In genomic region chr5:24348128-24348527, GRCm38 (mm10) we compare ENCODE assay signal across 8 mouse cellular contexts. TPM values are rescaled to one million over a fixed set of nuclear protein-coding genes. Genes with fewer than 3 reads are reported as not detected.
A peak's percentile ranks its signal among the peaks of the same experiment; 100 is the strongest.
DNase-seq lines count a peak whose midpoint lies in the region; ATAC-seq and TF ChIP-seq lines count a peak whose summit lies in the region.

No protein-coding gene starts in this region.

- TF ChIP-seq CTCF in E14TG2a.4 (conservative IDR thresholded peaks at IDR 0.05; ENCODE audit: low read length) = no peak
- TF ChIP-seq CTCF in lung, postnatal 0 days (IDR thresholded peaks at IDR 0.05) = no peak
- TF ChIP-seq CTCF in thymus, adult 2 months (IDR thresholded peaks at IDR 0.05; ENCODE audit: borderline replicate concordance, control insufficient read depth, extremely low read depth, insufficient read depth, low read length, poor library complexity) = peak; percentile 47; the same call in 1 of the 2 replicates

- peak; percentile 99 for TF ChIP-seq POLR2A in thymus, adult 2 months (IDR thresholded peaks at IDR 0.05; ENCODE audit: control insufficient read depth, extremely low read depth, insufficient read depth, low read length, poor library complexity)

- peak; percentile 42 for DNase-seq in layer of hippocampus, adult 9-11 months
- DNase-seq in lung, postnatal 0 days (ENCODE audit: low spot score) = peak; percentile 85
- DNase-seq in ovary, adult 18-20 months (ENCODE audit: low spot score) = peak; percentile 70
- peak; percentile 98 for DNase-seq in thymus, adult 2 months

- no peak overlapping the region for H3K27ac ChIP-seq in brown adipose tissue, adult 24 weeks (replicated peaks; ENCODE audit: low read depth, low read length)
- H3K27ac ChIP-seq in lung, postnatal 0 days (ENCODE audit: low read length) = 0 out of 2 replicates have a peak overlapping the region, but pooled peaks have one; percentile 9
- H3K27ac ChIP-seq in thymus, adult 2 months (ENCODE audit: control insufficient read depth, insufficient read depth, low read length) = peak overlapping the region; percentile 97

- peaks cover 32% of the 10 kb centered on the region for H3K27me3 ChIP-seq in E14TG2a.4 (ENCODE audit: insufficient read depth, low read length)
- H3K27me3 ChIP-seq in lung, postnatal 0 days (replicated peaks; ENCODE audit: insufficient read depth, low read length) = peaks cover 8% of the 10 kb centered on the region; the same call in 1 of the 2 replicates
- H3K27me3 ChIP-seq in thymus, adult 2 months (ENCODE audit: control insufficient read depth, insufficient read depth, low read length) = no peaks in the 10 kb centered on the region

- no peaks in the 10 kb centered on the region for H3K9me3 ChIP-seq in E14TG2a.4 (ENCODE audit: low read length)
- H3K9me3 ChIP-seq in lung, postnatal 0 days (ENCODE audit: low read length) = no peaks in the 10 kb centered on the region

- no peak for TF ChIP-seq EP300 in lung, postnatal 0 days (IDR thresholded peaks at IDR 0.05)

- ATAC-seq in erythroid progenitor cell, adult 5-6 weeks (replicated peaks; ENCODE audit: low FRiP score, poor library complexity, severe bottlenecking) = peak; percentile 56
- peak; percentile 74 to 78 for ATAC-seq in hematopoietic stem cell, adult 5-6 weeks (replicated peaks in 1 of 2; ENCODE audit: insufficient read depth in 1 of 2, low FRiP score in 2 of 2, low TSS enrichment in 1 of 2, low read depth in 1 of 2, poor library complexity in 2 of 2, severe bottlenecking in 2 of 2)
- ATAC-seq in lung, postnatal 0 days = peak; percentile 66

- H3K4me2 ChIP-seq in lung, postnatal 0 days (replicated peaks; ENCODE audit: low read depth, low read length) = peak overlapping the region; percentile 74

- no peak overlapping the region for H3K9ac ChIP-seq in lung, postnatal 0 days (replicated peaks; ENCODE audit: low read depth)

- under 1% methylated on average over 35 of the region's 41 CpGs for WGBS in lung, postnatal 0 days
- WGBS in thymus, adult 2 months = 1% methylated on average over 41 of the region's 41 CpGs

- H3K4me1 ChIP-seq in E14TG2a.4 (replicated peaks; ENCODE audit: low read depth, low read length) = peaks cover 79% of the 10 kb centered on the region
- peaks cover 3% of the 10 kb centered on the region for H3K4me1 ChIP-seq in brown adipose tissue, adult 24 weeks (ENCODE audit: control insufficient read depth, insufficient read depth, insufficient read length, low read length)
- peaks cover 14% of the 10 kb centered on the region; the same call in 1 of the 2 replicates for H3K4me1 ChIP-seq in lung, postnatal 0 days (ENCODE audit: insufficient read depth, low read depth, low read length)
- H3K4me1 ChIP-seq in thymus, adult 2 months (replicated peaks; ENCODE audit: control insufficient read depth, insufficient read depth, low read length) = peaks cover 81% of the 10 kb centered on the region

- 0 out of 2 replicates have a peak, but pooled peaks cover 4% of the 10 kb centered on the region for H3K36me3 ChIP-seq in E14TG2a.4 (ENCODE audit: insufficient read depth, low read length)
- H3K36me3 ChIP-seq in lung, postnatal 0 days (ENCODE audit: insufficient read depth, low read length) = no peaks in the 10 kb centered on the region
- H3K36me3 ChIP-seq in thymus, adult 2 months (ENCODE audit: control insufficient read depth, insufficient read depth, low read length) = no peaks in the 10 kb centered on the region

- H3K4me3 ChIP-seq in E14TG2a.4 (replicated peaks; ENCODE audit: low read length) = peak overlapping the region; percentile 80
- peak overlapping the region; percentile 51 for H3K4me3 ChIP-seq in brown adipose tissue, adult 24 weeks (ENCODE audit: insufficient read depth, low read depth, low read length)
- H3K4me3 ChIP-seq in lung, postnatal 0 days (ENCODE audit: low read depth, low read length) = peak overlapping the region; percentile 33
- peak overlapping the region; percentile 42 for H3K4me3 ChIP-seq in thymus, adult 2 months (ENCODE audit: control insufficient read depth, insufficient read depth, low read length)

RNA-seq across cellular contexts. Expression of gene Kcnh2, which starts 3.3 kb away (rescaled TPM):
- polyA plus RNA-seq in brown adipose tissue, adult 24 weeks (2012; ENCODE audit: insufficient read depth, insufficient read length, missing spikeins) = 1.4 and 2.3 TPM in 2 replicates
- not detected in 2 replicates for total RNA-seq in erythroid progenitor cell, adult 5-6 weeks (2015; ENCODE audit: low replicate concordance)
- not detected in 2 replicates for total RNA-seq in erythroid progenitor cell, adult 5-6 weeks (2017; ENCODE audit: low replicate concordance)
- total RNA-seq in hematopoietic stem cell, adult 5-6 weeks (2017) = 2.6 and 4.8 TPM in 2 replicates
- 5.0 and 5.8 TPM in 2 replicates for polyA plus RNA-seq in lung, postnatal 0 days (2015; fragmentation: Nextera tagmentation; extraction: Ambion mirVana)
- polyA plus RNA-seq in thymus, adult 2 months (2012; rRNA removed) = 187 and 196 TPM in 2 replicates

RNA-seq across cellular contexts. Expression of gene Nos3, which starts 16.5 kb away (rescaled TPM):
- polyA plus RNA-seq in brown adipose tissue, adult 24 weeks (2012; ENCODE audit: insufficient read depth, insufficient read length, missing spikeins) = 10.2 and 11.2 TPM in 2 replicates
- not detected in 2 replicates for total RNA-seq in erythroid progenitor cell, adult 5-6 weeks (2015; ENCODE audit: low replicate concordance)
- not detected in 2 replicates for total RNA-seq in erythroid progenitor cell, adult 5-6 weeks (2017; ENCODE audit: low replicate concordance)
- total RNA-seq in hematopoietic stem cell, adult 5-6 weeks (2017) = not detected in 2 replicates
- polyA plus RNA-seq in lung, postnatal 0 days (2015; fragmentation: Nextera tagmentation; extraction: Ambion mirVana) = 20.3 and 26.5 TPM in 2 replicates
- polyA plus RNA-seq in thymus, adult 2 months (2012; rRNA removed) = 3.7 and 5.7 TPM in 2 replicates

RNA-seq across cellular contexts. Expression of gene Atg9b, which starts 43.8 kb away (rescaled TPM):
- 5.8 and 6.2 TPM in 2 replicates for polyA plus RNA-seq in brown adipose tissue, adult 24 weeks (2012; ENCODE audit: insufficient read depth, insufficient read length, missing spikeins)
- total RNA-seq in erythroid progenitor cell, adult 5-6 weeks (2015; ENCODE audit: low replicate concordance) = not detected in 2 replicates
- total RNA-seq in erythroid progenitor cell, adult 5-6 weeks (2017; ENCODE audit: low replicate concordance) = not detected in 2 replicates
- total RNA-seq in hematopoietic stem cell, adult 5-6 weeks (2017) = 3.8 and 5.6 TPM in 2 replicates
- 0.54 and 0.94 TPM in 2 replicates for polyA plus RNA-seq in lung, postnatal 0 days (2015; fragmentation: Nextera tagmentation; extraction: Ambion mirVana)
- 6.8 and 8.1 TPM in 2 replicates for polyA plus RNA-seq in thymus, adult 2 months (2012; rRNA removed)

RNA-seq across cellular contexts. Expression of gene Abcb8, which starts 45.3 kb away (rescaled TPM):
- polyA plus RNA-seq in brown adipose tissue, adult 24 weeks (2012; ENCODE audit: insufficient read depth, insufficient read length, missing spikeins) = 107 and 122 TPM in 2 replicates
- 11.9 TPM in 1 of 2 replicates, not detected in the other for total RNA-seq in erythroid progenitor cell, adult 5-6 weeks (2015; ENCODE audit: low replicate concordance)
- 1.7 and 8.0 TPM in 2 replicates for total RNA-seq in erythroid progenitor cell, adult 5-6 weeks (2017; ENCODE audit: low replicate concordance)
- 8.6 and 19.1 TPM in 2 replicates for total RNA-seq in hematopoietic stem cell, adult 5-6 weeks (2017)
- polyA plus RNA-seq in lung, postnatal 0 days (2015; fragmentation: Nextera tagmentation; extraction: Ambion mirVana) = 22.4 and 25.6 TPM in 2 replicates
- 78.2 and 85.0 TPM in 2 replicates for polyA plus RNA-seq in thymus, adult 2 months (2012; rRNA removed)

Comparison
In these comparisons a context has a peak if more than half of its experiments do, and no peak if none do; other contexts are left out.
1. DNase-seq: peak in every context shown above with its lines; median percentile 98 in thymus, adult 2 months; 85 in lung, postnatal 0 days; 70 in ovary, adult 18-20 months; 42 in layer of hippocampus, adult 9-11 months.
2. RNA of gene Kcnh2, which starts 3.3 kb away (polyA plus RNA-seq): 187 to 196 TPM in thymus, adult 2 months; 5.0 to 5.8 TPM in lung, postnatal 0 days and 1.4 to 2.3 TPM in brown adipose tissue, adult 24 weeks; every median in the first group is over 10 times any median in the second.
3. Peak in every context shown above with its lines, with median percentiles within 50 percentile points of each other: H3K4me3 ChIP-seq and ATAC-seq.